Mouse (Mus musculus) inflammation-experienced regulatory T-cells, adult 6 months (primary cell): ENCODE data around the gene Oat. TPM values are rescaled to one million over a fixed set of nuclear protein-coding genes. Genes with fewer than 3 reads are reported as not detected.

Source experiments
- ATAC-seq: one replicate; pipeline ENCODE4 v1.8.0; 2017
- polyA plus RNA-seq, 3 experiments: library from polyadenylated mRNA; unstranded; fragments of 100-300 nt; shearing (Covaris generic); gene quantifications; one replicate each; pipeline ENCODE4 v1.2.1; 2017

The Oat gene
- polyA plus RNA-seq, 3 experiments from 2014 or later: 67.5 to 97.5 (median 82.5) TPM

- ATAC-seq: no peak
Measured at GRCm38 (mm10) chr7:132541566-132541965, 34.6 kb downstream of the Oat start.

- no peak for ATAC-seq
Measured at GRCm38 (mm10) chr7:132540597-132540996, 35.6 kb downstream of the Oat start.

DNA sequence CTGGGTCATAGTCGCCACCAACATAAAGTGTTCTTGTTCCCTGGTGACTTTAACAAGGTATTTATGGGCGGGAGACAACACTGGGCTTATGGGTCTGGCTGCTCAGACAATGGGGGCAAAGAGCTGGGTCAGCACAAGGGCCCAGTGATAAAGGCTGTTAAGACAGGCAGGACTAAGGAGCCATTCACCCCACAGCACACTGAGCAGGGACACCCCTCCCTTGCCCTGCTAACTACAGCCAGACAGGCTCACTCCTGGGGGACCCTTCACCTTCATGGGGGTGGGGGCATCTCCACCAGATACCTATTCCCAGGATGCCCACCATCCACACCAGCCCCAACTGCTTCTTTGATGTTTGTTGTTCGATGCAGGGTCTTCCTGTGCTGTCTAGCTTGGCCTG lies 47.0 kb downstream of the Oat start:
- no peak for ATAC-seq

GRCm38 (mm10) chr7:132513419-132513982 lies 62.7 kb downstream of the Oat start:
- no peak for ATAC-seq

DNA sequence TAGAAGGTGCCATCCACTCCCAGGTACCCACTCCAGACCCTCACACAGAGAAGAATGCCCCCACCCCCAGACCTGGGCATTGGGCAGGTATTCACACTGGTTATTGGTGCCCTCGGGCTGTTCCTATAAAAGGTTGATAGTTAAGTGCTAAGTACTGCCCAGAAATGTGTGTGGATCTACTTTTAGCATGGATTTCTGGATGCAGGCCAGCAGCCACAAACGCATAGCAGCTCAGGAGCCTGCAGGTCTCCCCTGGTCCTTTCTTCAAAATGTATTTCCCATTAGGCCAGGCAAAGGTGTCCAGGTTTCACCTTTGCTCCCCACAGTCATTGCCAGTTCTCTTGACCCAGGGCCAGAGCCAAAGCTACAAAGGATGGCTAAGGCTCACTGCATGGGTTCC lies 67.1 kb downstream of the Oat start:
- ATAC-seq: no peak

Other genes with a start within 250 kb of the Oat start
- gene Nkx1-2, start 23.2 kb upstream of the Oat start, polyA plus RNA-seq: not detected
- 1 to 10 TPM; 2.3 to 5.3 (median 3.6) TPM for gene Lhpp, start 34.2 kb upstream of the Oat start, polyA plus RNA-seq
- gene Fam53b, start 237.5 kb upstream of the Oat start, polyA plus RNA-seq: 10 to 100 TPM; 53.1 to 85.7 (median 80.7) TPM